Mouse (Mus musculus): ENCODE results near the gene Col23a1.

DNA sequence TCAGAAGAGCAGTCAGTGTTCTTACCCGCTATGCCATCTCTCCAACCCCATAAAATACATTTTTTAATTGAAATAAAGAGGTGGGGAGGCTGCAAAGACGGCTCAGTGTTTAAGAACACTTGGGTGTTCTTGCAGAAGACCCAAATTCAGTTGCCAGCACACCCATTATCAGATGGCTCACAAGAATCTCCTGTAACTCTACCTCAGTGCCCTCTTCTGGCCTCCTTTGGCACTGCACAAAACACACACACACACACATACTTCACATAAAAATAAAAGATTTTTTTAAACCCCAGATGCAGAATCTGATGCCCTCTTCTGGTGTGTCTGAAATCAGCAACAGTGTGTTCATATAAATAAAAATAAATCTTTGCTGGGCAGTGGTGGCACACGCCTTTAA lies 299.1 kb downstream of the Col23a1 start:
- TF ChIP-seq CTCF (IDR thresholded peaks at IDR 0.05; ENCODE audit: extremely low read depth, insufficient read length, insufficient replicate concordance, low read depth, low read length) (no peak), POLR2A (IDR thresholded peaks at IDR 0.05; ENCODE audit: low read depth, low read length) (no peak)
